Mouse (Mus musculus) bone marrow macrophage, adult 2 months (primary cell): ENCODE results near the gene Slc1a3.

ENCODE experiments used
- CTCF ChIP-seq: IDR thresholded peaks from 2 replicates; pipeline ENCODE4 v1.5.1; 2012; ENCODE audit warnings: low read depth, mild to moderate bottlenecking, low read length, moderate library complexity
- POLR2A ChIP-seq: IDR thresholded peaks from 2 replicates; pipeline ENCODE4 v1.6.1; 2012; ENCODE audit warnings: mild to moderate bottlenecking, low read depth, low read length, borderline replicate concordance

- TF ChIP-seq POLR2A (no peak), CTCF (no peak)
Measured at GRCm38 (mm10) chr15:8633375-8633774, 77.2 kb downstream of the Slc1a3 start.
